Mouse (Mus musculus) liver, adult (tissue): ENCODE data around the gene Kansl2.

ENCODE experiments used
- GATA4 ChIP-seq: IDR thresholded peaks from 2 replicates; pipeline ENCODE4 v1.6.1; 2014; ENCODE audit warnings: mild to moderate bottlenecking, low read length; ENCODE audit not compliant: insufficient replicate concordance

Gene Kansl2

DNA sequence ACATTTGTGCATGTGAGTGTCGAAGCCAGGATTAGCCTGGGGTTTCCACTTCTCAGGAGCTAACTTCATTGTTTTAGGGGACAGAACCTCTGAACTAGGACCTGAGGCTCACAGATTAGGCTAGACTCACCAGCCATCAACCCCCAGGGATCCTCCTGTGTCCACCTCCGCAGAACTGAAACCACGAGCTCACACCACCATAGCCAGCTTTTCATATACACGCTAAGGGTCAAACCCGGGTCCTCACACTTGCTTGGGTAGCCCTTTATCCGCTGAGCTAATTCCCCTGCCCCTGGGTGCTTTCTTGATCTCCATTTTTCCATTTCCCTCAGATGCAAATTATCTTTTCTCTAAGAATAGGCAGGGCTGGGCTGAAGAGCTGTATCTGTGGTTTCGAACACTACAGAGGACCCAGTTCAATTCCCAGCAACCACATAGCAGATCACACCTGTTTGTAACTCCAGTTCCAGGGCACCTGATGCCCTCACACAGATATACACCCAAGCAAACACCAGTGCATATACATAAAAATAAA lies 54.4 kb downstream of the Kansl2 start:
- TF ChIP-seq GATA4: no peak

DNA sequence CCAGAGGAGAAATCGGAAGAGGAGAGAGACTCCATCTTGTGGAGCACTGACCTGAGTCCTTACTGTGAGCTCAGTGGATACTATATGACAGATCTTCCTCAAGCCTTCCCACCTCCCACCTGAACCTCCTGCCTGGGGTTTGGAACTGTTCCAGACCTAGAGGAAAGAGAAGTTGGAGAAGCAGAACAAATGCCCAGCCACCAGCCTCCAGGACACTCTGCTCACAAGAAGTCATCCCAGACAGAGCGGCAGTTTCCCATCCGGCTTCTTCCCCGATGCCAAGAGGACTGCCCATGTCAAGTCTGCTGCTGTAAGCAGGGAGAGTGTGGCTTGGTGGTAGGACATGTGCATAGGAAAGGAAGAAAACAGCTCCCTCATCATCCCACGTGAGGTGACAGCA lies 57.8 kb downstream of the Kansl2 start:
- TF ChIP-seq GATA4: no peak

DNA sequence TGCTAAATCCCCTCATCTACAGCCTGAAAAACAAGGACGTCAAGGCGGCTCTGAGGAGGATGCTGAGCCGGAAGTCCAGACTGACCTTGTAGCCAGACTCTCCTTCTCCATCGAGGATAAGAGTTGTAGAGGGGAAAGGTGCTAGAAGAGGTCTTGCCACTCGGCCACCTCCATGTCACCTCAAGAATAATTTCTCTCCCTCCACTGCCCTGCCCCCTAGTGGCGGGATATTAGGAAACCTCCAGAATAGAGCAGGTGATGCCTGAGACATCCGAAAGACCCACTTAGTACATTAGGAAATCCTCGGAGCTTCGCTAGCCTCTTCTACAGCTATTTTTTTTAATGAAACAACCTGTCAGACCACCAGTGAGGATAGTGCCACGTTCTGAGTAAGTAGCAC lies 58.7 kb downstream of the Kansl2 start:
- no peak for TF ChIP-seq GATA4

DNA sequence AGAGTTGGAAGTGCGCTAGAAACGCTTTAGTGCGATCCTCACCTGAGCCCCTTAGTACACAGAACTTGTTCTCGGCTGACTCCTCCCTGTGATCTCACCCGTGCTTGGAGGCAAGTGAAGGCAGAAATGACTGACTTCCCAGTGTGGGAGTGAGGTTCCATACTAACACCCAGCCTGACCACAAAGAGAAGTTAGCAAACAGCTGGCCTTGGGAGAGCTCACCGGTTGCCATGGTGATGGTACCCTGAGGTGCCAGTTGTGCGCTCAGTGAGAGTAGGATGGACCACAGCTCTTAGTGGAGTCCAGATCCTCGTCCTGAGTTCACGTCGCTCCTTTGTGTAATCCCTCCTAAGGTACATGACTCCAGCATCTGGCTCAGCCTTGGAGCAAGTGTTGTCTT lies 59.1 kb downstream of the Kansl2 start:
- TF ChIP-seq GATA4: no peak

DNA sequence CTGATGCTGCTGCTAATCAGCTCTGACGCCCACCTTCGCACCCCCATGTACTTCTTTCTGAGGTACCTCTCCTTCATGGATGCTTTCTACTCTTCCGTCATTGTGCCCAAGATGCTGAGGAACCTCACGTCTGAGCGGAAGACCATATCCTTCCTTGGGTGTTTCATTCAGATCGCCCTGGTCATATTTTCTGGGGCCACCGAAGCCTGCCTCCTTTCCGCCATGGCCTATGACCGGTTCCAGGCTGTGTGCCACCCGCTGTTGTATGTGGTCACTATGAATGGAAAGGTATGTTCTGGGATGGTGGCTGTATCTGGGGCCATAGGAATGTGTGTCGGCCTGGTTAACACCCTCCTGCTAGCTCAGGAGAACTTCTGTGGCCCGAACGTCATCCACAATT lies 62.5 kb downstream of the Kansl2 start:
- no peak for TF ChIP-seq GATA4

DNA sequence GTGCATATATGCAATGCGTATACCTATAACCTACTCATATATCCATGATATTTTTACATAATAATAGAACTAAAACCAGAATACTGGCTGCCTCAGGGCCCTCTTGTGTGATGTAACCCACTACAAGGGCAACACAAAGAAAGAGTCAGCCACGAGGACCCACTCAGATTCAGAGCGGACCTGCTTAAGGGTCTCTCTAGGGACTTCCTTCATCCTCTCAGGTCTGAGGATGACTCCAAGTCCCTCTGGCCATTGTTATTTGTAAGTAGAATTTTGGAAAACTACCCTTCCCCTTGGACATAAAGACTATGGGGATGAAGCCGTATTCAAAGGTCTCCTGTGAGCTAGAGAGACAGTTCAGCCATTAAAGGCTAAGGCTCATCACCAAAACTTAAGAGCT lies 64.5 kb downstream of the Kansl2 start, which contains the start of gene OR5BS1P:
Gene OR5BS1P (plus strand): TSS at position 301 of the 400 bp plus-strand sequence.
- TF ChIP-seq GATA4: no peak
